Mouse (Mus musculus) heart, embryonic 16.5 days (tissue): ENCODE measurements around the gene Mcf2l. TPM values are rescaled to one million over a fixed set of nuclear protein-coding genes. Genes with fewer than 3 reads are reported as not detected.

Source experiments
- ATAC-seq: fragments of 200-750 bp; cut with Nextera tagmentation; replicated peaks from 2 replicates; pipeline ENCODE4 v1.8.0; 2017; ENCODE audit warnings: moderate number of reproducible peaks; ENCODE audit not compliant: insufficient read depth, low FRiP score; ENCODE audit errors: extremely low read depth
- H3K27ac ChIP-seq: fragments of 300-500 bp; sonication (generic); 2 replicates; pipeline ENCODE4 v1.5.1; 2014; ENCODE audit warnings: mild to moderate bottlenecking, low read length, control low read depth, moderate library complexity
- H3K27me3 ChIP-seq: fragments of 300-500 bp; sonication (generic); 2 replicates; pipeline ENCODE4 v1.6.1; 2014; ENCODE audit warnings: low read length, mixed read lengths; ENCODE audit not compliant: control insufficient read depth, insufficient read depth
- H3K36me3 ChIP-seq: fragments of 300-500 bp; sonication (generic); 2 replicates; pipeline ENCODE4 v1.6.1; 2014; ENCODE audit not compliant: control insufficient read depth, insufficient read depth
- H3K4me1 ChIP-seq: fragments of 300-500 bp; sonication (generic); 2 replicates; pipeline ENCODE4 v1.6.1; 2014; ENCODE audit warnings: low read length, mixed read lengths; ENCODE audit not compliant: control insufficient read depth, insufficient read depth
- H3K4me2 ChIP-seq: fragments of 300-500 bp; sonication (generic); 2 replicates; pipeline ENCODE4 v1.6.1; 2014; ENCODE audit warnings: low read depth, mild to moderate bottlenecking, control low read depth, low read length
- H3K4me3 ChIP-seq: fragments of 300-500 bp; sonication (generic); 2 replicates; pipeline ENCODE4 v1.5.1; 2014; ENCODE audit warnings: mild to moderate bottlenecking, control low read depth, low read length
- H3K9ac ChIP-seq: fragments of 300-500 bp; sonication (generic); 2 replicates; pipeline ENCODE4 v1.6.1; 2014; ENCODE audit warnings: low read length, control low read depth
- H3K9me3 ChIP-seq: fragments of 300-500 bp; sonication (generic); replicated peaks from 2 replicates; pipeline ENCODE4 v1.6.1; 2016; ENCODE audit warnings: low read length; ENCODE audit not compliant: control insufficient read depth
- WGBS: fragments of 180-500 bp; shearing (Covaris S2); extraction: QIAGEN DNeasy Blood & Tissue Kit; methylation state at CpG from one replicate; pipeline ENCODE4 v1.1.7; 2014; 5-methylcytosine and 5-hydroxymethylcytosine counted together
- polyA plus RNA-seq: library from polyadenylated mRNA; unstranded; fragments of >200 nt; fragmentation: Nextera tagmentation; extraction: Ambion mirVana; gene quantifications from 2 replicates; pipeline ENCODE4 v1.2.1, GENCODE M21; 2015

The Mcf2l gene
- polyA plus RNA-seq, 1 experiment from 2014 or later: 11.1 TPM

DNA sequence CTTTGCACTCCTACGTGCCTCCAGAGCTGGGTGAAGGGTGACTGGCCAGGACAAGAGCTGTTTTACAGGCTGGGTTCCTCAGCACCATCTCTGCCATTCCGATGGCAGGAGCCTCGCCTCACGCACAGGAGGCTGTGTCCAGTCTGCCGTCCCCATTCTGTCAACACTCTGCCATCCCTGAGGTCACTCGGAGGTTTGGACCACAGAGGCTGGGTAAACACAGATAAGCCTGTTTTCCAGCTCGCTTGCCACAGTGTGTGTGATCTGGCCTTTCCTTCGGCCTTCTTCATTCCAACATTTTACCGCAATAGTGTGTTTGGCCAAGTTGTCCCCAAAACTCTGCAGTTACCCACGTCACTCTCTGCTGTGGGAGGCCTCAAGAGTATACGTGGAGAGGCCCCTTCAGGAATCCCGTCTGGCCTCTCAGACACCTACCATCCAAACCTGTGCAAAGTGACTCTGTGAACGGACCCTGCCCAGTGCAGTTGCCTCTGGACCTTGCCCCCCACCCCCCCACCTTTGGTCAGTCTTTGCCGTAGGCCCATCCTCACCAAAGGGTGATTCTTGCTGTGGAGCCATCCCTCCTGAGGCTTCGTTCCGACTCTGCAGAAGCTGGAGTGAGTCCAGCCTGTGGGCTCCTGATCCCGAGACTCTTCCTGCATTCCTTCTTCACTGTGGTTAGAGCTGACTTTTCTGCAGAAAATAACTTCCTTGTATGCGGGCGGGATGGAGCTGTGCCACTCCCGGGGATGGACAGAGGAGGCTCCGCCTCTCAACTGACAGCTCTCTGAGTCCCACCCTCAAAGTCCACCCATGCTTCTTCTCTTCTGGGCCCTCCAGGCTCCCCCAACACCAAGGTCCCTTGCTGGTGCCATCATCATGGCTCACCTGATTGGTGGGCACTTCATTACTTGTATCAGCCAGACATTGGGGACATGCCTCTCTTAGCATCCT, 9.7 kb downstream of the Mcf2l start:
- Histone ChIP-seq H3K9ac (no peak overlapping the region), H3K4me3 (no peak overlapping the region), H3K9me3 (no peaks in the 10 kb centered on the region), H3K4me1 (peaks cover 5% of the 10 kb centered on the region), H3K27ac (no peak overlapping the region), H3K27me3 (no peaks in the 10 kb centered on the region), H3K4me2 (no peak overlapping the region), H3K36me3 (no peaks in the 10 kb centered on the region)
- 41% methylated on average over 21 of the region's 21 CpGs for WGBS
- peak; percentile 53; the same call in 1 of the 2 replicates for ATAC-seq

DNA sequence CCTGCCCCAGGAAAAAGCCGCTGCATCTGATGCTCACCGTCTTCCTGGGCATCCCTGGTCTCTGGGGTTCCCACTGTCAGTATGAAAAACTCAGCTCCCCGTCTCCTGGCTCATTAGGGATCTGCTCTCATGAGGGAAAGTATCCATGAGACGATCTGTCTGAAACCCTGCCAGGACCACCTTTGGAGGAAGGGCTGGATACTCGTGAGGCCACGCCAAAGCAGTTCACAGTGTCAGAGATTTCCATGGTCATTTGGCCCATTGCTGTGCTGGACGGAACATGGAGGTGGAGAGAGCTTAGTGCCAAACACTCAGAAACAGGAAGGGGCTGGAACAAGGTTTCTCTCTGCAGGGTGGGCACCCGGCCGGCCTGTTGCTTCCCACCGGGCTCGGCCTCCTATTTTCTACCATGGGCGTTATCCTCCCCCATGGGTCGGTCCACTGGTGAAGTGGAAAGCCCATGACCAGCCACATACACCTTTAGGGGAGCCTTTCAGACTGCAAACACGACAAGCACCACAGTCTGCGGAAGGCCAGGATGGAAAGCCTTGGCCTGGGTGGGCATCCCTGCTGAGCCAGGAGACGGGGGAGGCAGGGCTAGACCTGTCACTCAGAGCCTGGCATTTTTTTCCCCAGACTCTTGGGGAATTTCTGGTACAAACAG, 14.3 kb downstream of the Mcf2l start:
- no peaks in the 10 kb centered on the region for H3K36me3 ChIP-seq
- H3K4me3 ChIP-seq: no peak overlapping the region
- no peaks in the 10 kb centered on the region for H3K27me3 ChIP-seq
- ATAC-seq: no peak
- H3K4me1 ChIP-seq: peaks cover 1% of the 10 kb centered on the region
- H3K4me2 ChIP-seq: no peak overlapping the region
- no peak overlapping the region for H3K27ac ChIP-seq
- WGBS: 81% methylated on average over 16 of the region's 16 CpGs
- no peaks in the 10 kb centered on the region for H3K9me3 ChIP-seq
- H3K9ac ChIP-seq: no peak overlapping the region

DNA sequence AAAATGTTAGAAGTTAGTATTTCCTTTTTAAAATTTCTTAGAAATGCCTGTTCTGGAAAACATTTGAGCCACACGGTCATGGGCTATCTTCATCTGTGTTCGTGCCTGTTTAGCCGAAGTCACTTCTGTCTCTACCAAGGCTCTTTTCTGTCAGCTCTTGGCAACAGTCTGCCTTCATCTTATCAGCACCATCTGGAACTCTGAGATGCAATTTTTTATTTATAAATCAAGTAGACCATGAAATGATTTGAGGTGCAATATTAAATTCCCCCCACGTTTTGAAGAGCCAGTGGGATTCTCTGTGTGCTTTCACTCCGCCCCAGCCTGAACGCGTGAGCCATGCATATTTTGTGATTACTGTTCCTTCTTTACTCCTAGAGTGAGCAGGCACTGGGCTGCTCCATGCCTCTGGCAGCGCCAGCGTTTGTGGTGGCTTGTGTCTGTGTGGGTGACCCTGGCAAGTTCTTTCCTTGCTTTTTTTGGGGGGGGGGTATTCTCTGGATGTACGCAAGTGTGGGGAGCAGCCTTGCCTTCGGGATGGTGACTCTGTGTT, 15.5 kb downstream of the Mcf2l start:
- Histone ChIP-seq H3K9me3 (no peaks in the 10 kb centered on the region), H3K36me3 (no peaks in the 10 kb centered on the region), H3K4me3 (no peak overlapping the region), H3K9ac (no peak overlapping the region), H3K27ac (no peak overlapping the region), H3K4me1 (no peaks in the 10 kb centered on the region), H3K4me2 (no peak overlapping the region), H3K27me3 (no peaks in the 10 kb centered on the region)
- 79% methylated on average over 11 of the region's 11 CpGs for WGBS
- ATAC-seq: no peak

- H3K27me3 ChIP-seq: no peaks in the 10 kb centered on the region
- no peak for ATAC-seq
Measured at GRCm38 (mm10) chr8:12892882-12893446, 19.4 kb downstream of the Mcf2l start.

GRCm38 (mm10) chr8:12893797-12894578, 20.4 kb downstream of the Mcf2l start:
- no peak overlapping the region for H3K4me3 ChIP-seq
- H3K9ac ChIP-seq: no peak overlapping the region
- H3K27me3 ChIP-seq: no peaks in the 10 kb centered on the region
- no peaks in the 10 kb centered on the region for H3K36me3 ChIP-seq
- no peak for ATAC-seq
- H3K27ac ChIP-seq: no peak overlapping the region
- 78% methylated on average over 12 of the region's 12 CpGs for WGBS
- no peaks in the 10 kb centered on the region for H3K9me3 ChIP-seq
- H3K4me1 ChIP-seq: peaks cover 6% of the 10 kb centered on the region; the same call in 1 of the 2 replicates
- H3K4me2 ChIP-seq: no peak overlapping the region

More at GRCm38 (mm10) chr8:12892882-12893446, 19.4 kb downstream of the Mcf2l start:
- Histone ChIP-seq H3K4me1 (peaks cover 5% of the 10 kb centered on the region; the same call in 1 of the 2 replicates), H3K4me2 (no peak overlapping the region), H3K9ac (no peak overlapping the region), H3K27ac (no peak overlapping the region), H3K4me3 (no peak overlapping the region), H3K36me3 (no peaks in the 10 kb centered on the region), H3K9me3 (no peaks in the 10 kb centered on the region)
- 59% methylated on average over 5 of the region's 5 CpGs for WGBS

DNA sequence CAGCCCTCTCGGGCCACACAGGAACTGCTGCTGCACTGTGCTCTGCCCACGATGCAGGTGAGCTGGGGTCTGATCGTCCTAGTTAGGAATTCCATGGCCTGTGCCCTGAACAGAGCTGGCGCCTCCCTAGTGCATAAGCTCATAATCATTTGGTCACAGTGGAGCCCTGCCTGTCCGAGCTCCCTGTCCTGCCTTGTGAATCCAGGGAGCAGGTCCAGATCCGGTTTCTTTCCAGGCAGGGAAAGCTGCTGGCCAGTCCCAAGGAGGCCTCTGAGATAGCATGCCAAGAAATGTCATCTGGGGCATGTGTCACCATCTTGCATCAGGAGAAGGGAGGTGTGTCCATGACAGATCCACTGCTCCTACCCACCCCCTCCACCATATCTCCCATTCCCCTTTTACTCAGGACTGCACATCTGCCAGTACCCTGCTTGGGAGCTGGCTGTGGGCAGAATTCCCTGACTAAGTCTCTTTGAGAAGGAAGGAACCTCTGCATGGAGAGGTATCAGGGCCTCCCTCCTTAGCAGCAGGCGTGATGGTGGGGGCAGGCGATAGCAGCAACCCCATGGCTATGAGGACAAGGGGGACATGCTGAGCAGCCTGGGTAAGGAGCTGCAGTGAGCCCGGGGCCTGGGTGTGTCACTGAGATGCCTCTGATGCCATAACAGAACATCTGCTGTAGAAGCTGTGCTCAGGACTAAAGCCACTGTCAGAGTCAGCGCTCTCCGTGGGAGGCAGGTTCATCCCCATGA, 21.4 kb downstream of the Mcf2l start:
- Histone ChIP-seq H3K4me2 (no peak overlapping the region), H3K27me3 (no peaks in the 10 kb centered on the region), H3K4me1 (peaks cover 8% of the 10 kb centered on the region; the same call in 1 of the 2 replicates), H3K9me3 (no peaks in the 10 kb centered on the region), H3K4me3 (no peak overlapping the region), H3K27ac (no peak overlapping the region), H3K36me3 (no peaks in the 10 kb centered on the region), H3K9ac (no peak overlapping the region)
- ATAC-seq: no peak
- 73% methylated on average over 11 of the region's 11 CpGs for WGBS

- no peaks in the 10 kb centered on the region for H3K9me3 ChIP-seq
- H3K4me3 ChIP-seq: no peak overlapping the region
- no peak for ATAC-seq
- no peak overlapping the region for H3K27ac ChIP-seq
- H3K36me3 ChIP-seq: no peaks in the 10 kb centered on the region
- H3K4me2 ChIP-seq: no peak overlapping the region
- no peaks in the 10 kb centered on the region for H3K27me3 ChIP-seq
- H3K9ac ChIP-seq: no peak overlapping the region
- 54% methylated on average over 9 of the region's 9 CpGs for WGBS
- H3K4me1 ChIP-seq: peaks cover 8% of the 10 kb centered on the region; the same call in 1 of the 2 replicates
Measured at GRCm38 (mm10) chr8:12895535-12896150, 22.0 kb downstream of the Mcf2l start.
